Mouse (Mus musculus) neural tube, embryonic 10.5 days (tissue): ENCODE data around the gene Gm45015.
"Not testable (repeated sequence)": the region's sequence is repeated elsewhere in the genome, so short reads cannot be mapped to it uniquely, and the experiment has no call there.

Experiments used
- DNase-seq: peaks from one replicate; pipeline ENCODE4 v3.0.0-alpha.2; 2017; ENCODE audit warnings: low spot score; ENCODE audit errors: extremely low spot score

Gene Gm45015

GRCm38 (mm10) chrX:73336740-73337139 lies at the start of gene Gm45015:
Gene Gm45015, minus strand, starts transcription at chrX:73336840.
- no peak for DNase-seq

- DNase-seq, result no peak
These were observed 48.3 kb upstream of the Gm45015 start for GRCm38 (mm10) chrX:73384924-73385323.

GRCm38 (mm10) chrX:73384419-73384818 lies 47.8 kb upstream of the Gm45015 start:
- no peak for DNase-seq

DNA sequence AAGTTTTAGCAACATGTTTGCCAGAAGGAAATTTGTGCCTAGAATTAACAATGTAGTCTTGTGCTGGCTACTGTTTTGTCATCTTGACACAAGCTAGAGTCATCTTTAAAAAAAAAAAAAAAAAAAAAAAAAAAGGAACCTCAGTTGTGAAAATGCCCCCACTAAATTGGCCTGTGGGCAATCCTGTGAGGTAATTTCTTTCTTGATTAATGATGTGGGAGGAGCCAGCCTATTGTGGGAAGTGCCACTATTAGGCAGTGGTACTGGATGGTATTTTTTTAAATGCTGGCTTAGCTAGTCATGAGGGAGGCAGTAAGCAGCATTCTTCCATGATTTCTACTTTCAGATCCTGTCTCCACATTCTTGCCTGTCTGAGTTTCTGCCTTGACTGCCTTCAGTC lies 26.7 kb upstream of the Gm45015 start:
- no peak for DNase-seq

DNA sequence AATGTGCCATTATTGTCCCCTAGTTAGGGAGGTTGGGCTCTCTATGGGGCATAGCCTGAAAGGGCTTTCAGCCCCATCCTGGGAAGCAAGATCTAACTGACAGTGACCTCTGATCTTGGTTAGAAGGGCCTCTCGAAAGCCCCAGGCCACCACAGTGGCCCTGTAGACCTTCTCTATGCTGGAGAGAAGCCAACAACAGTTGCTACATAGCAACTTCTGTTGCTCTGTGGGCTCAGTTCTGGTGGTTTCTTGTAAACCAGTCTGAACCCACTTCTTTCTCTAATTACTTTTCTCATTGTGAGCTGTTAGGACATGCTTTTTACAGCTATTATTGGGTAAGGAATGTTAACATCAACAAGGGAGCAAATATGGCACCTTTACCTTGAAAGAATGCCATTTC lies 20.1 kb upstream of the Gm45015 start:
- no peak for DNase-seq

GRCm38 (mm10) chrX:73356163-73356562 lies 19.5 kb upstream of the Gm45015 start:
- no peak for DNase-seq

DNA sequence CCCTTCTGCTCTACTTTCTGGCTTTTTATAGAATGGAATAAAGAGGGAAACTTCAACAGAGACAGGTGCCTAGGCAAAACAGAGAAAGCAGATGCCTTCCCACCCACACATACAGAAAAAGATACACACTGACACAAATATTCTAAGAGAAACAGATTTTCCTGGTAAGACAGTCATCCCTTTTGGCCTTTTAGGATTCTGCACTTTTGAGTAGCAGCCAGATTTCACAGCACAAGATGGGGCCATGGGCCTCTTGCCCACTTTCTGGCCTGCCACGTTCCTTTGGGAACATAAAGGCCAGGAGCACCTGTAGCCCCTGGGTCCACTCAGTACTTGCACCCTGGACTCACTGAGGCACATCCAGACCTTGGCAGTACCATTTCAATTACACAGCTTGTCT lies 7.7 kb upstream of the Gm45015 start:
- DNase-seq, result no peak

GRCm38 (mm10) chrX:73343802-73344201 lies 7.2 kb upstream of the Gm45015 start:
- no peak for DNase-seq

DNA sequence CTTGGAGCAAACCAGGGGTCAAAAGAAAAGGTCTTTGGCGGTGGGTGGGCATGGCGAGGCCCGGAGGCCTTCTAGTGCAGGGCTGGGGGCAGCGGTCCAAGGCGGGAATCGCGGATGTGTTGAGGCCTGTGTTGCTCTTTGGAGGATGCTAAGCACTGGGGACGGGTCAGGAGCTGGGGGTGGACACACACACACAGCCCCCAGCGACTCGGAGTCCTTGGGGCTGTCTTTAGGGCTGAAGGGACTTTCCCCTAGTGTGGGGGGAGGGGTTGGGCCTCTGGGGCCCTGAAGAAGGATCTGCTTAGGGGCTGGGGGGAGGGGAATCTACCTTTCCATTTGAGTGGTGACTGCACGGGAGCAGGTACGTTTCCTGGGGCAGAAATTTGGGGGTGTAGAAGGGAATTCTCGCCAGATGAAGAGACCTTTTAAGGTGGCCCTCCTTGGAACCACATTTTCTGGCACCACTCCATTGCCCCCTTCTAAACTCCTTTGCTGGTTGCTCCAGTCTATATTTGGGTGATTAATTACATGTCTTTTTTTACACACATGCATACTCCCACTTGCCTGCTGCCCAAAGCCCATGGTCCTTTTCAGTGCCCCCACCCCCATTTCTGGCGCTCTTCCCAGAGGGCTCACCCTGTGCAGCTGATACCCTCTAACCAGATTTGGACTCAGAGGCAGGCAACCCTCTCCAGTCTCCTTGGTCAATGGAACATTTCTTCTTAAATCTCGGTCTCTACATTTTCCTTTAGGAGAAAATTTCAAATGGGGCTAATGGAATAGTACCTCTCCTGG lies 6.5 kb upstream of the Gm45015 start:
- DNase-seq, result no peak

DNA sequence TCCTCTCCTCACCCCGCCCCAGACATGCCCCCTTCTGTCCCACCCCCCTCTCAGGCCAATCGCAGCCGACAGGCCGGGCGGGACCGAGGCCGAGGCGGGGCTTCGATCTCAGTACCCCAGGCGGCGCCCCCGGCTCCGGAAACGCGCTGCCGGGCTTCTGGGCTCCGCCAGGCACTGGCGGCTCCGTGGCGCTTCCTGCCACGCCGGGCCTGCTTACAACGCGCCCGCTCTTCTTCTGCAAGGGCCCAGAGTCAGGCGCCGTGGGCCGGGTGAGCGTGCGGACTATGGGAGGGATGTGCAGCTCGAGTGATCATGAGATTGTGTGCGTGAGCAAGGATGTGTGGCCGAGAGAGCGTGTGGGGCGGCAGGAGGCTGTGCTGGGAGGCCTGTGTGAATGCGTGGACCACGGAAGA lies 5.8 kb upstream of the Gm45015 start, which contains the start of gene Zfp275:
Gene Zfp275 (plus strand): TSS at position 139 of the 413 bp plus-strand sequence.
- DNase-seq, result peak; percentile 74

- no peak for DNase-seq
These were observed 5.4 kb upstream of the Gm45015 start for GRCm38 (mm10) chrX:73342068-73342467.

DNA sequence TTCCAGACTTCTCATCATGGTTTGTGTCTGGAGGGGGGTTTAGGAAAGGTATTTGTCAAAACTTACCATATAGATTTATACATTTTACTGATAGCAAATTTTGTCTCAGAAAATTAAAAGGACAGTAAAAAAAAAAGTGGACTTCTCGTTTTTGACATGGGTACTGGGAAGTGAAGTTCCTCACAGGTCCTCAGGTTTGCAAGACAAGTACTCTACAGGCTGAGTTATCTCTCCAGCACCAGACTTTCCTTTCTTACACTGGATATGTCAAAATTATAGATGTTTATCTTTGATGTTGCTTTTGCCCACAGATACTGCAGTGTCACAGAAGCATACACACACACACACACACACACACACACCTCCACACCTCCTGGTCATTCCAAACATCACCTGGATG lies 4.8 kb upstream of the Gm45015 start:
- DNase-seq, result no peak

GRCm38 (mm10) chrX:73333548-73333947 lies 3.1 kb downstream of the Gm45015 start:
- no peak for DNase-seq

GRCm38 (mm10) chrX:73327215-73327614 lies 9.4 kb downstream of the Gm45015 start:
- no peak for DNase-seq

GRCm38 (mm10) chrX:73321029-73321428 lies 15.6 kb downstream of the Gm45015 start:
- DNase-seq, result no peak

GRCm38 (mm10) chrX:73312522-73312921 lies 24.1 kb downstream of the Gm45015 start:
- no peak for DNase-seq

- not testable (repeated sequence) for DNase-seq
These were observed 40.9 kb downstream of the Gm45015 start for GRCm38 (mm10) chrX:73295745-73296144.

GRCm38 (mm10) chrX:73292876-73293275 lies 43.8 kb downstream of the Gm45015 start, which contains the start of the genes Xlr5a and Xlr5c:
Gene Xlr5a, minus strand, starts transcription at chrX:73292976.
Gene Xlr5c, minus strand, starts transcription at chrX:73292976.
- not testable (repeated sequence) for DNase-seq
